Mouse (Mus musculus) urinary bladder, postnatal 0 days (tissue): ENCODE results near the gene Snrnp25. TPM values are rescaled to one million over a fixed set of nuclear protein-coding genes. Genes with fewer than 3 reads are reported as not detected.

Experiments
- polyA plus RNA-seq: library from polyadenylated mRNA; unstranded; fragments of >200 nt; fragmentation: Nextera tagmentation; extraction: Ambion mirVana; gene quantifications from 2 replicates; pipeline ENCODE4 v1.2.1, GENCODE M21; 2015

The Snrnp25 gene
- 28.1 and 28.8 TPM in 2 replicates for polyA plus RNA-seq

GRCm38 (mm10) chr11:32205058-32205873 is at the start of gene Snrnp25:
Gene Snrnp25, plus strand, starts transcription at chr11:32205415.

DNA sequence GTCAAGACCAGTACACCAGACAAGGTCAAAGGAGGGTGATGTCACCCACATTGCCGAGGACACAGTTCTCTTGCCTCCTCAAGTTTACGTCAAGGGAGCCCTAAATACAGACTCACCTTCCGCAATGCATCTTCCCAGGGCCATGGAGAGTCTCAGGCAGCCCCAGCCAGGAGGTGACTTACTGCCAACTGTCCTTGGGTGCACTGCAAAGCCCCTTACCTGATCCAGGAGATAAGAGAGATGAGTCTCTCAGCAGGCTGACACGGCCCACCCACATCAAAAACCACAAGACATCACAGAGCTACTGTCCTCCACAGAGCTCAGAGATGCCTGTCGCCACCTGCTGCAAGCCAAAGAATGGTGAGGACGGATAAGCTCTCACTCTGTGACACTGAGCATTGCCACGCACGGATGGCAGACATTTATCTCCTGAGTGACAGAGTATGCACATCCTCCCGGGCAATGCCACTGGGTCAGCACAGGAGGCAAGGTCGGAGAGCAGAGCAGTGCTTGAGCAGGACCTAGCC is 5.1 kb upstream of the Snrnp25 start, which contains the start of gene Il9r:
TSS of gene Il9r (minus strand) at position 205 of the 527 bp plus-strand sequence.

DNA sequence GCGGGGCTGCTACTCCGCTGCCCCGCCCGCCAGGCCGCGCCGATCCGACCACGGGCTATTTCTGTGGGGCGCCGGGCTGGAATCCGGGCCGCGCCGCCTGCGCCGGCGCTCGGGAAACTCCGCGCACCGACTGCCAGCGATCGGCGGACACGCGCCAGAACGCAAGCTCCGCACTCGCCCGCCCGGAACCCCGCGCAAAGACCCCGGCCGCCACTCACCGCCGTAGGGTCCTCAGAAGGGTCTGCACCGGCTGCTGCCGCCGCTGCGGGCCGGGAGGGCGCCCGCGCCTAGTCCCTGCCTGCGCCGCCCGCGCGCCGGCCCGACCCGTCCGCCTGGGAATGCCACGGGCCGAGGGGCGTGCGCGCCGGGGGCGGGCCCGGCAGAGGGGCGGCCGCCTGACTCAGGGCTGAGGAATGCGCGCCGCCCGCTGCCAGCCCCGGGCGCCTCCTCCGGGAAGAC is 16.8 kb downstream of the Snrnp25 start, which contains the start of gene Rhbdf1:
TSS of gene Rhbdf1 (minus strand) at position 350 of the 459 bp plus-strand sequence.

GRCm38 (mm10) chr11:32226124-32226871 is 21.1 kb downstream of the Snrnp25 start, which contains the start of gene Mpg:
Gene Mpg, plus strand, starts transcription at chr11:32226505.

Other genes with a start within 250 kb of the Snrnp25 start
- gene 4930524B15Rik, start 239.8 kb upstream of the Snrnp25 start, polyA plus RNA-seq: 0.06 TPM in 1 of 2 replicates, not detected in the other
- gene Nsg2, start 205.0 kb upstream of the Snrnp25 start, polyA plus RNA-seq: 0.34 and 0.36 TPM in 2 replicates
- gene Il9r, start 5.1 kb upstream of the Snrnp25 start, polyA plus RNA-seq: 0.10 TPM in 1 of 2 replicates, not detected in the other
- 63.6 and 70.8 TPM in 2 replicates for gene Rhbdf1, start 16.9 kb downstream of the Snrnp25 start, polyA plus RNA-seq
- 20.0 and 25.8 TPM in 2 replicates for gene Mpg, start 21.1 kb downstream of the Snrnp25 start, polyA plus RNA-seq
- gene Nprl3, start 62.3 kb downstream of the Snrnp25 start, polyA plus RNA-seq: 28.2 and 30.8 TPM in 2 replicates
- gene Hba-x, start 71.0 kb downstream of the Snrnp25 start, polyA plus RNA-seq: 0.87 and 2.7 TPM in 2 replicates
- gene Hba-a1, start 78.1 kb downstream of the Snrnp25 start, polyA plus RNA-seq: 4,399 and 13,070 TPM in 2 replicates
- gene Hbq1b, start 81.5 kb downstream of the Snrnp25 start, polyA plus RNA-seq: 0.58 and 1.7 TPM in 2 replicates
- gene Hba-a2, start 91.1 kb downstream of the Snrnp25 start, polyA plus RNA-seq: 10,427 and 30,164 TPM in 2 replicates
- gene Hbq1a, start 94.7 kb downstream of the Snrnp25 start, polyA plus RNA-seq: 1.2 TPM in 1 of 2 replicates, not detected in the other
- 6.8 and 7.2 TPM in 2 replicates for gene Sh3pxd2b, start 142.4 kb downstream of the Snrnp25 start, polyA plus RNA-seq
- 27.4 and 33.6 TPM in 2 replicates for gene Ubtd2, start 250.0 kb downstream of the Snrnp25 start, polyA plus RNA-seq